In genomic region chr9:61555173-61555572, GRCm38 (mm10) we compare ENCODE assay signal across 13 mouse cellular contexts.
"Had no signal": no experiment of that assay in that cellular context is flagged by ENCODE, and none has a peak within 500 bp of the region (broad histone marks: within the 10 kb centered on the region; RNA-seq: fewer than 3 reads in every experiment).

No protein-coding gene starts in this region.

- H3K9ac ChIP-seq: liver, embryonic 13.5 days; midbrain, embryonic 12.5 days; neural tube, embryonic 12.5 days; neural tube, embryonic 15.5 days had no signal

- DNase-seq: kidney, adult 18-20 months; kidney, adult 9 months; kidney, postnatal 14 days; kidney, postnatal 4 days; liver, embryonic 13.5 days; lung, adult 2 months; thymus, adult 2 months; thymus, postnatal 14 days; thymus, postnatal 4 days had no signal

- H3K4me3 ChIP-seq: liver, embryonic 13.5 days; midbrain, embryonic 12.5 days; neural tube, embryonic 12.5 days; neural tube, embryonic 15.5 days had no signal

- H3K27ac ChIP-seq: liver, embryonic 13.5 days; midbrain, embryonic 12.5 days; neural tube, embryonic 12.5 days; neural tube, embryonic 15.5 days; stomach, postnatal 0 days had no signal

- H3K27me3 ChIP-seq: liver, embryonic 13.5 days; neural tube, embryonic 12.5 days; neural tube, embryonic 15.5 days had no signal

- H3K36me3 ChIP-seq: liver, embryonic 13.5 days; midbrain, embryonic 12.5 days; neural tube, embryonic 12.5 days; neural tube, embryonic 15.5 days had no signal

- H3K4me2 ChIP-seq: liver, embryonic 13.5 days; midbrain, embryonic 12.5 days; neural tube, embryonic 12.5 days; neural tube, embryonic 15.5 days had no signal

- H3K9me3 ChIP-seq: liver, embryonic 13.5 days; midbrain, embryonic 12.5 days; neural tube, embryonic 12.5 days; neural tube, embryonic 15.5 days had no signal

- H3K4me1 ChIP-seq: liver, embryonic 13.5 days had no signal
